Mouse (Mus musculus) heart, postnatal 0 days (tissue): ENCODE data around the gene H2-Eb1.

Experiments used
- CTCF ChIP-seq: IDR thresholded peaks from 2 replicates; pipeline ENCODE4 v1.5.1; 2016; ENCODE audit warnings: antibody characterized with exemption, control low read depth, low read depth
- EP300 ChIP-seq: IDR thresholded peaks from 2 replicates; pipeline ENCODE4 v1.6.1; 2016; ENCODE audit warnings: antibody characterized with exemption, low read depth

DNA sequence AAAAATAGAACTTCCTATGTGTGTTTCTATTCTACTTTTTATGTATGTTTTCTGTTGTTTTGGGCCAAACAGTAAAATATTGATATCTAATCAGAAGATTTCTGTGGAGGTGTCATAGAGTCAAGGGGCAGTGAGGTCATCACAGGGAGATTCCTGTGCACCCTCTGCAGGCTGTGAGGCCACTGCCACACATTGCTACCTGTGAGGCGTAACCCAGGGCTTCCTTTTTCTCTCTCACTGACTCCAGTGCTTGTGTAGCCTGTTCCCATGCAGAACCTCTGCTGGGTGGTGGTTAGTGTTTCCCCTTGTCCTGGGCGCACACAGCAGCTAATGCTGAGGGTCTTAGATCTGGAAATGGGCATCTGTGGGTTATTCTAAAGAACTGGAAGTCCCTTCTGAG lies 740 bp downstream of the H2-Eb1 start:
- TF ChIP-seq CTCF = no peak
- no peak for TF ChIP-seq EP300
